Mouse (Mus musculus): ENCODE measurements around the gene Ptpn13.

GRCm38 (mm10) chr5:103436039-103436944 lies 11.3 kb downstream of the Ptpn13 start:
- TF ChIP-seq CTCF (IDR thresholded peaks at IDR 0.05; ENCODE audit: borderline replicate concordance, extremely low read depth, insufficient read depth, insufficient read length) (no peak), POLR2A (IDR thresholded peaks at IDR 0.05; ENCODE audit: borderline replicate concordance, extremely low read depth, insufficient read depth, insufficient read length, poor library complexity, severe bottlenecking) (no peak)

Data from brain, embryonic 14.5 days (tissue).